Mouse (Mus musculus) heart, embryonic 12.5 days (tissue): Measurements from ENCODE around the gene Stab1. TPM values are rescaled to one million over a fixed set of nuclear protein-coding genes. Genes with fewer than 3 reads are reported as not detected.

ENCODE experiments used
- ATAC-seq: fragments of 200-750 bp; cut with Nextera tagmentation; 2 replicates; pipeline ENCODE4 v1.8.0; 2017; ENCODE audit warnings: moderate TSS enrichment, moderate library complexity; ENCODE audit not compliant: insufficient number of reproducible peaks, low FRiP score
- H3K27ac ChIP-seq: fragments of 300-500 bp; sonication (generic); 2 replicates; pipeline ENCODE4 v1.5.1; 2016; ENCODE audit warnings: mild to moderate bottlenecking, moderate library complexity; ENCODE audit not compliant: poor library complexity, severe bottlenecking
- H3K27me3 ChIP-seq: fragments of 300-500 bp; sonication (generic); replicated peaks from 2 replicates; pipeline ENCODE4 v1.6.1; 2016; ENCODE audit warnings: mild to moderate bottlenecking, moderate library complexity
- H3K36me3 ChIP-seq: fragments of 300-500 bp; sonication (generic); 2 replicates; pipeline ENCODE4 v1.6.1; 2016; ENCODE audit warnings: mild to moderate bottlenecking, moderate library complexity
- H3K4me1 ChIP-seq: fragments of 300-500 bp; sonication (generic); replicated peaks from 2 replicates; pipeline ENCODE4 v1.6.1; 2016; ENCODE audit warnings: mild to moderate bottlenecking
- H3K4me2 ChIP-seq: fragments of 300-500 bp; sonication (generic); 2 replicates; pipeline ENCODE4 v1.6.1; 2016; ENCODE audit warnings: mild to moderate bottlenecking, moderate library complexity
- H3K4me3 ChIP-seq: fragments of 300-500 bp; sonication (generic); 2 replicates; pipeline ENCODE4 v1.5.1; 2016; ENCODE audit warnings: mild to moderate bottlenecking
- H3K9ac ChIP-seq: fragments of 300-500 bp; sonication (generic); 2 replicates; pipeline ENCODE4 v1.6.1; 2016; ENCODE audit warnings: mild to moderate bottlenecking, moderate library complexity
- H3K9me3 ChIP-seq: fragments of 300-500 bp; sonication (generic); replicated peaks from 2 replicates; pipeline ENCODE4 v1.6.1; 2016; ENCODE audit warnings: mild to moderate bottlenecking, moderate library complexity
- WGBS: fragments of 180-500 bp; shearing (Covaris S2); methylation state at CpG from one replicate; pipeline ENCODE4 v1.1.7; 2016; 5-methylcytosine and 5-hydroxymethylcytosine counted together
- polyA plus RNA-seq: library from polyadenylated mRNA; unstranded; fragments of >200 nt; fragmentation: Nextera tagmentation; extraction: Ambion mirVana; gene quantifications from 2 replicates; pipeline ENCODE4 v1.2.1, GENCODE M21; 2016

Gene Stab1
- polyA plus RNA-seq, 1 experiment from 2014 or later = 48.3 TPM

DNA sequence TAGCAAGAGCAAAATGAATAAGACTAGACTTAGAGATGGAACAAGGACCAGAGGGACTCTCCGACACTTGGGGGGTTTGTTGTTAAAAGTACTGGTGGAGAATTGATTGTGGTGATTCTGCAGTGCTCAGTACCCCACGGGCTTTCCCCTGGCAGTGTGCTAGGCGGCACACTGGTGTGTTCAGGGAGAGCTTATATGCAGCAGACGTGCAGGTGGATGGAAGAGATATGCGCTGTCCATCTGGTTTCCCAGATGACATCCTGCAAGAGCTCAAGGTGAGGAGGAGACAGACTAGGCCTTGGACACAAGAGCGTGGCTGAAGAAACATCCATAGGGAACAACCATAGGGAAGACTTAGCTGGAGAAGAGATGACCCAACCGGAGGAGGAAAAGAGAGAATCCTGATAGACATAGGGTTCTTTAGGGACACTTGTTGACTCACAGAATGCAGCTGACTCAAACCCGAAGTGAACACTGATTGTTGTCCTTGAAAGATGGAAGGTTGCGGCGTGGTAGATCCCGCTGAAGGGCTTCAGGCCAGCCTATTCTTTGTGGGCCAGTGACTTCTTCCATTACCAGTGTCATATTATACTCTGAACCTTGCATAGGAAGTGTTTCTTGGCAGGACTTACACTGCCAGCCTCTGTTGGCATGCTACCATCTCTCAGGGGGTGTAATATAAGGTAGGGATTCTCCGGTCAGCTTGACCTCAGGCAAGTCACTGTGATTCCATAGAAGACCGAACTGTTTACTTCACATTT is 38.8 kb upstream of the Stab1 start:
- Histone ChIP-seq H3K9me3 (no peaks in the 10 kb centered on the region), H3K9ac (peak overlapping the region; percentile 98), H3K36me3 (peaks cover 49% of the 10 kb centered on the region), H3K4me3 (peak overlapping the region; percentile 89), H3K4me2 (peak overlapping the region; percentile 96), H3K27ac (peak overlapping the region; percentile 98), H3K27me3 (no peaks in the 10 kb centered on the region), H3K4me1 (peaks cover 48% of the 10 kb centered on the region)
- ATAC-seq = no peak
- 74% methylated on average over 13 of the region's 13 CpGs for WGBS

DNA sequence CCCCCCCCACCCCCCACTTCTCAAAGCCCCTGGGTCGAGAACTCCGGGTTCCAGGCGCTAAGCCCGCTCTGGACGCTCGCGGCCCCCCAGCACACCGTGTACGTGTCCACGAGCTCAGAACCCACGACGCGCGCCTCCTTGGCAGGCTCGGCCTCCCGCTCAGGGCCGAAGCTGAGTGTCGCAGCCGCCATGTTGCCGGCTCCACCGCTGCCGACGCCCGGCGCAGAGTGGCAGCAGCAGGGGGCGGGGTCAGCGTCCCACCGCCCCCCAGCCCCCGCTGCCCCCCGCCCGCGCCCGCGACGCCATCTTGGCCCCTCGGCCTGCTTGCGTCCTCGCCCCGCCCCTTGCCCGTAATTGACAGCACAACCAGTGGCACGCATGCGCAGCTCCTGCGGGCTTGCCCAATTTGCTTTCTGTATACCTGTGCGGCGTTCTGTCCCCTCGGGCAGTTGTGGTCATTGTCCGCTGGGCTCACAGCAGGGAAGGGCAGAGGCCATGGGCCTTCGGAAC is 38.1 kb upstream of the Stab1 start:
- Histone ChIP-seq H3K36me3 (peaks cover 49% of the 10 kb centered on the region), H3K9ac (peak overlapping the region; percentile 98), H3K9me3 (no peaks in the 10 kb centered on the region), H3K4me3 (peak overlapping the region; percentile 89), H3K4me1 (peaks cover 43% of the 10 kb centered on the region), H3K27me3 (no peaks in the 10 kb centered on the region), H3K27ac (peak overlapping the region; percentile 98), H3K4me2 (peak overlapping the region; percentile 96)
- ATAC-seq = peak; percentile 66
- under 1% methylated on average over 47 of the region's 48 CpGs for WGBS

DNA sequence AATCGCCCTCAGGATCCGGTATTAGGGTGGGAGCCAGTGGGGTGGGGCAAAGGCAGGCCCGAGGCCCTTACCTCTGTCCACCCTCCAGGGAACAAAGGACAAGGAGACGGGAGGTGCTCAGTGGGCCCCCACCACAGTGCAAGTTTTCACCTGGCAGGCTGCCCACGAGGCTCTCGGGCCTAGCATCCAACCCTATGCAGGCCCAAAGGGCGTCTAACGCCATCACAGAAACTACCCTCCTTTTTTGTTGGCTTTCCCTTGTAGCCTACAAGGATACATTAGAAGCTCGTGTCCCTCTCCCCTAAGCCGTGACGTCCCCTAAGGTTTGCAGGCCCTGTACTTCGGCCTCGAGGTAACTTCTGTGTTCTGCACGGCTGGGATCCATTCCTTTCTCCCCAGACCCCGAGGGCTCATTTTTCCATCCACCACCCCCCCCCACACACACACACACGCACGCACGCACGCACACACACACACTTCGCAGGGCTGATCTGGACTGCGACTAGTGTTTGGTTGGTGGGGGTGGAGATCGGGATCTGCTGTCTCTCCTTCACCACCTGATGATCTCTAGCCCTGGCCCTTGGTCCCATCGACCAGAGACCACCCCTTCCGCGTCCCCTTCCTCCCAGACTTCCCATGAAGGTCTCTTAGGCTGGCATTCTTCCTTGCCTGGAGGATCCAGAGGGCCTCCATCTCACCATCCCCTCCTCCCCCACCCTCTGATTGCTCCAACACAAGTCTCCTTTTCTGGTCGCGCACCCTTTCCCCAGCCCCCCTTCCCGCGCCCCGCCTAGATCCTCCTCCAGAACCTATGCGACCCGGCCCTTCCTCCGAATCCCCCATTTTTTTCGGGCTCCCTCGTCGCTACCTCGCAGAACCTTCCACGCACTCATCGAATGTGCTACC is 37.4 kb upstream of the Stab1 start:
- peak; percentile 31 for ATAC-seq
- under 1% methylated on average over 38 of the region's 39 CpGs for WGBS

DNA sequence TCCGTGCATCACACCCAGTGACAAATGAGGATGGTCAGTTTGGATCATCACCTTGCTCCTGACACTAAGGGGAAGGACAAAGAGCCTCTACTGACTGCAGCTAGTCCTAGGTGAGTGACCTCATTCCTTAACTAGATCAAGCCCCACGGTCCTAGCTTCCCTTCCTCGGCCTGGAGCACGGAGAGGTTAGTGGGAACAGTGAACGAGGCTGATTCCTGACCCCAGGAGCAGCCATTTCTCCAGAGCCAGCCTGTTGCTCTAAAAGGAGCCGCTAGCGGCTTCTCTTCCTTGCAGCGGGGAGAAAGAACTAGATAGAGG is 36.8 kb upstream of the Stab1 start:
- WGBS = 5% methylated on average over 8 of the region's 8 CpGs
- H3K4me1 ChIP-seq = peaks cover 35% of the 10 kb centered on the region

More for the DNA sequence above, 37.4 kb upstream of the Stab1 start:
- no peaks in the 10 kb centered on the region for H3K9me3 ChIP-seq
- peak overlapping the region; percentile 98 for H3K27ac ChIP-seq
- H3K4me3 ChIP-seq = peak overlapping the region; percentile 89
- peak overlapping the region; percentile 96 for H3K4me2 ChIP-seq
- no peaks in the 10 kb centered on the region for H3K27me3 ChIP-seq
- H3K4me1 ChIP-seq = peaks cover 36% of the 10 kb centered on the region
- peaks cover 48% of the 10 kb centered on the region for H3K36me3 ChIP-seq
- H3K9ac ChIP-seq = peak overlapping the region; percentile 98

DNA sequence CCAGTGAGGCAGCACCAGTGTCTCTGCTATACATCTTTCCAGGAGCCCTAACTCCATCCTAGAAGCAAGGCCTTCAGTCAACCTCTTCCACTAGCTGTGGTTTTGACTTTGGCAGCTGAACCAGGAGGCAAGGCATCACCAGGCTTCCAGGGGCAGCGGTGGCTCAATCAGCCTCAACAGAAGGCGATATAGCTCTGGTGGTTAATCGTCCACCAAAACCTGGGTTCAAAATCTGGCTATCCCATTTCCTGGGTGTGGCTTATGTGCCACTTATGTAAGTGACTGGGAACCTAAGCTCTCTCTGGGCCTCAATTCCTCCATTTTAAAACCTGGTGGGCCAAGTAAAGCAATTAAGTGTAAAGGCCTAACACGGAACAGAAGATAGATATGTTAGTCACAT is 36.4 kb upstream of the Stab1 start:
- Histone ChIP-seq H3K4me3 (peak overlapping the region; percentile 89), H3K4me1 (peaks cover 37% of the 10 kb centered on the region), H3K27me3 (no peaks in the 10 kb centered on the region), H3K36me3 (peaks cover 50% of the 10 kb centered on the region), H3K9ac (peak overlapping the region; percentile 98), H3K9me3 (no peaks in the 10 kb centered on the region), H3K27ac (peak overlapping the region; percentile 98), H3K4me2 (peak overlapping the region; percentile 96)
- 52% methylated on average over 4 of the region's 4 CpGs for WGBS
- no peak for ATAC-seq

More for the DNA sequence above, 36.8 kb upstream of the Stab1 start:
- ATAC-seq = no peak
- Histone ChIP-seq H3K27ac (peak overlapping the region; percentile 98), H3K36me3 (peaks cover 50% of the 10 kb centered on the region), H3K4me3 (peak overlapping the region; percentile 89), H3K27me3 (no peaks in the 10 kb centered on the region), H3K9me3 (no peaks in the 10 kb centered on the region), H3K4me2 (peak overlapping the region; percentile 96), H3K9ac (peak overlapping the region; percentile 98)

DNA sequence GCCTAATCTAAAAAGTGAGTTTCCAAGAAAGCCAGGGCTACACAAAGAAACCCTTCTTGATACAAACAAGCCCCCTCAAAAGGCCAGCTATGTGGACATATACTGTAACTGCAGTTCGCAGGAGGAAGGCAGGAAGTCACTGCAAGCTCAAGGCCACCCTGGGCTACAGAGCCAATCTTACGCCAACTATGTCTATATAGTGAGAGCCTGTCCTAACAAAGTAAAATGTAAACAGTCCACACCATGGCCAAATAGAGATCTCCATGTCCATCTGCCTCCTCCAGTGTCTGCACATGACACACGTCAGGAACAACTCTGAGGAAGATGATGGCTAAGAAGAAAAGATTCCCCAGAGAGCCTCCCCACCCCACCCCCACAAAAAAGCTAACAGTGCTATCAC is 31.6 kb upstream of the Stab1 start:
- H3K4me2 ChIP-seq = no peak overlapping the region
- no peak overlapping the region for H3K4me3 ChIP-seq
- H3K4me1 ChIP-seq = peaks cover 61% of the 10 kb centered on the region
- H3K36me3 ChIP-seq = peaks cover 83% of the 10 kb centered on the region
- no peaks in the 10 kb centered on the region for H3K27me3 ChIP-seq
- no peaks in the 10 kb centered on the region for H3K9me3 ChIP-seq
- H3K27ac ChIP-seq = no peak overlapping the region
- ATAC-seq = no peak
- WGBS = 79% methylated on average over 3 of the region's 3 CpGs
- H3K9ac ChIP-seq = no peak overlapping the region

DNA sequence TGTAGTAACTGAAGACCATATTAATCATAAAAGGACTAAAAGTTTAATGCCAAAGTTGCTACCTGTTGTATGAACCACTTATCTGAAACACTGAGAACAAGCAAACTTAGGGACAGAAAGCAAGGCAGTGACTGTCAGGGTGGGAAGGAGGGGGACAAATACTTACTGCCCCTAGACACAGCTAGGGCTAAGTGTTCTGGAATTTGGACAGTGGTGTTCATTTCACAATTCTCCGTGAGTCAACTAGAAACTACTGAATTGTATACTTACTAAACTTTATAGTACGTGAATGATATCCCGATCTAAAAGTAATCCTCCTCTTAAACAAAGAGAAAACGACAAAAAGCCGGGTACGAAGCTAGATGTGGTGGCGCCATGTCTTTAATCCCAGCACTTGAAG is 31.2 kb upstream of the Stab1 start:
- Histone ChIP-seq H3K4me3 (no peak overlapping the region), H3K27me3 (no peaks in the 10 kb centered on the region), H3K9me3 (no peaks in the 10 kb centered on the region), H3K4me1 (peaks cover 60% of the 10 kb centered on the region), H3K36me3 (peaks cover 83% of the 10 kb centered on the region), H3K4me2 (no peak overlapping the region), H3K27ac (no peak overlapping the region), H3K9ac (no peak overlapping the region)
- WGBS = 92% methylated on average over 7 of the region's 7 CpGs
- ATAC-seq = no peak

DNA sequence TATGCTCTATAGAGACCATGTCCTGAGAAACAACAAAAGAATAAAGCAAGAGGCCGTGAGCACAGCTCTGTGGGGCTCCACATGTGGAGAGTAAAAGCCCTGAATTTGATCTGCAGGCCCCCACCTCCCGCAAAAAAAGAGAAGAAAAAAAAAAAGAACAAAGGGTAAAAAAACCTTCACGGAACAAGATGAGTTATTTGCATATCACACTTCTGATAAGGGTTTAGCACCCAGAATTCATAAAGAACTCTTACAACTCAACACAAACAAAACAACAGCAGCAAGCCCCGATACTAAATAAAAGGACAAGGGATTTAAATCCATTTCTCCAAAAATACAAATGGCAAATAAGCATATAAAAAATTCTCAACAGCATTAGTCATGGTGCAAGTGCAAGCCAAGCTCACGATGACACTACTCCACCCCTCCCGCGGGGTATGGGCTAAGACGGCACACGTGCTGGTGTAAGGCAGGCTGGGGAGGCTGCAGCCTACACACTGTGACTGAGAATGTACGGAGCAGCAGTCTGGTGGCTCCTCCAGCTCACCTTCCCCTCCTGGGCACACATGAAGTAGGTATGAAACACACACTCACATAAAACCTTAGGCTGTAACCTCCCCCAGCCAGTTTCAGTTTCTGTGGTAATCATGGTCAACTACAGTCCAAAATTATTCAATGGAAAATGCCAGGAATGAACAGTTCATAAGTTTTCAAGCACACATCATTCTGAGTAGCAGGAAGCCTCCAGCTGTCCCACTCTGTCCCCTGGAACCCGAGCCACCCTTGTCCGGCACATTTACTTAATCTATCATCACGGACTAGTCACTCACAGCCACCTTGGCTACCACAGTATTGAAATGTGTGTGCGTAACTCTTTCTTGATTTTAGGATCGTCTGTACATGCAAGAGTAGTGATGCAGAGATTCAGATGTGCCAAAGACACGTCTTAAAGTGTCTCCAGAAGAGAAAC is 29.4 kb upstream of the Stab1 start:
- Histone ChIP-seq H3K27ac (peak overlapping the region; percentile 61), H3K9ac (peak overlapping the region; percentile 9), H3K9me3 (no peaks in the 10 kb centered on the region), H3K27me3 (no peaks in the 10 kb centered on the region), H3K4me2 (peak overlapping the region; percentile 22; the same call in 1 of the 2 replicates), H3K4me3 (no peak overlapping the region), H3K4me1 (peaks cover 66% of the 10 kb centered on the region), H3K36me3 (peaks cover 81% of the 10 kb centered on the region)
- peak; percentile 50; the same call in 1 of the 2 replicates for ATAC-seq
- 50% methylated on average over 16 of the region's 16 CpGs for WGBS

DNA sequence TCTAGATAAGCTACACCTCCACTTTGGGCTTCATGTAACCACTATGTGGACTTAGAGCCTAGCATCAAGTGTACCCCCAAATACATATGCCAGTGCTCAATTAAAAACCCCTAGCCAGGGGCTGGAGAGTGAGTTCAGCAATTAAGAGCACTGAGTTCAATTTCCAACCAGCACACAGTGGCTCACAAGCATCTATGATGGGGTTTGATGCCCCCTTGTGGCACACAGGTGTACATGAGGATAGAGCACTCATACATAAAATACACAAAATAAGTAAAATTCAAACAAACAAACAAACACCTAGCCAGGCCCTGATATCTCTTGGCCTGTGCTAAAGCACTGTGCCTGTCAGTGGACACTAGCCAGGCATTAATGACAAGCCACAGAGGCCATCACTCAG is 27.5 kb upstream of the Stab1 start:
- Histone ChIP-seq H3K4me3 (no peak overlapping the region), H3K4me2 (peak overlapping the region; percentile 6), H3K27me3 (no peaks in the 10 kb centered on the region), H3K36me3 (peaks cover 83% of the 10 kb centered on the region), H3K9me3 (no peaks in the 10 kb centered on the region), H3K27ac (peak overlapping the region; percentile 62), H3K9ac (no peak overlapping the region), H3K4me1 (peaks cover 82% of the 10 kb centered on the region)
- no peak for ATAC-seq

DNA sequence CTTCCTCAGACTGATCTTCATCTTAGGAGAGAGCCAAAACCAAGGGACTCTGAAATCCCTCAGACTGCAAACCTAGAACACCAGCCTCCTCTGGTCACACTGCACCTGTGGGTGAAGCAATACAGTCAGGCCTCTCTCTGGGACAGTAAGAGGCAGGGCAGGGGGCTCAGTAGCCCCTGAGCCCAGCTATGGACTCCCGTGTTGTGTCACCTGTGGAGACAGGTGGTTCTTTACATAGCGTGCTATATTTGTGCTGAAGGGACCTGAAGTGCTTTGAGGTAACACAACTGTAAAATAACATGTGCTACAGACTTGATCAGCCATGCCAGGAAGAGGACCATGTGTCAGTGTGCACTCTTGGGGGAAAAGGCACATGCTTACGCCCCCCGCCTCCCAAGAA is 27.1 kb upstream of the Stab1 start:
- H3K4me1 ChIP-seq = peaks cover 87% of the 10 kb centered on the region
- H3K4me2 ChIP-seq = peak overlapping the region; percentile 6
- H3K9ac ChIP-seq = no peak overlapping the region
- no peak overlapping the region for H3K4me3 ChIP-seq
- H3K9me3 ChIP-seq = no peaks in the 10 kb centered on the region
- 0 out of 2 replicates have a peak, but pooled peaks have one; percentile 19 for ATAC-seq
- peaks cover 83% of the 10 kb centered on the region for H3K36me3 ChIP-seq
- H3K27me3 ChIP-seq = no peaks in the 10 kb centered on the region
- 80% methylated on average over 4 of the region's 4 CpGs for WGBS
- peak overlapping the region; percentile 62 for H3K27ac ChIP-seq
